Mouse (Mus musculus) limb, embryonic 14.5 days (tissue): ENCODE data around the gene Hoxc11. TPM values are rescaled to one million over a fixed set of nuclear protein-coding genes. Genes with fewer than 3 reads are reported as not detected.

ENCODE experiments used
- ATAC-seq: fragments of 200-750 bp; cut with Nextera tagmentation; 2 replicates; pipeline ENCODE4 v1.8.0; 2017; ENCODE audit warnings: low read depth, moderate number of reproducible peaks, moderate TSS enrichment; ENCODE audit not compliant: low FRiP score
- DNase-seq: peaks from one replicate; pipeline ENCODE4 v3.0.0-alpha.2; 2015; ENCODE audit warnings: low spot score
- H3K27ac ChIP-seq: fragments of 300-500 bp; sonication (generic); replicated peaks from 2 replicates; pipeline ENCODE4 v1.5.1; 2014; ENCODE audit warnings: low read depth, mild to moderate bottlenecking, low read length, moderate library complexity, mixed read lengths
- H3K27me3 ChIP-seq: fragments of 300-500 bp; sonication (generic); 2 replicates; pipeline ENCODE4 v1.6.1; 2014; ENCODE audit warnings: low read length, mixed read lengths; ENCODE audit not compliant: control insufficient read depth, insufficient read depth
- H3K36me3 ChIP-seq: fragments of 300-500 bp; sonication (generic); 2 replicates; pipeline ENCODE4 v1.6.1; 2014; ENCODE audit warnings: mild to moderate bottlenecking, low read length, moderate library complexity, mixed read lengths; ENCODE audit not compliant: control insufficient read depth, insufficient read depth
- H3K4me1 ChIP-seq: fragments of 300-500 bp; sonication (generic); 2 replicates; pipeline ENCODE4 v1.6.1; 2014; ENCODE audit warnings: antibody characterized with exemption, low read length, mixed read lengths; ENCODE audit not compliant: control insufficient read depth, insufficient read depth
- H3K4me2 ChIP-seq: fragments of 300-500 bp; sonication (generic); replicated peaks from 2 replicates; pipeline ENCODE4 v1.6.1; 2014; ENCODE audit warnings: low read depth, mild to moderate bottlenecking, low read length, moderate library complexity; ENCODE audit not compliant: severe bottlenecking
- H3K4me3 ChIP-seq: fragments of 300-500 bp; sonication (generic); replicated peaks from 2 replicates; pipeline ENCODE4 v1.5.1; 2014; ENCODE audit warnings: low read length
- H3K9ac ChIP-seq: fragments of 300-500 bp; sonication (generic); 2 replicates; pipeline ENCODE4 v1.6.1; 2014; ENCODE audit warnings: mild to moderate bottlenecking, low read depth, low read length, moderate library complexity; ENCODE audit not compliant: severe bottlenecking
- H3K9me3 ChIP-seq: fragments of 300-500 bp; sonication (generic); 2 replicates; pipeline ENCODE4 v1.6.1; 2016; ENCODE audit warnings: low read length; ENCODE audit not compliant: control insufficient read depth
- POLR2A ChIP-seq: fragments of 200-500 bp; IDR thresholded peaks from 2 replicates; pipeline ENCODE4 v1.8.0; 2012; ENCODE audit warnings: inconsistent platforms, mild to moderate bottlenecking, moderate library complexity, borderline replicate concordance; ENCODE audit not compliant: insufficient read depth, insufficient read length; ENCODE audit errors: extremely low read depth
- WGBS: fragments of 180-500 bp; shearing (Covaris S2); extraction: QIAGEN DNeasy Blood & Tissue Kit; methylation state at CpG from one replicate; pipeline ENCODE4 v1.1.7; 2014; 5-methylcytosine and 5-hydroxymethylcytosine counted together
- polyA plus RNA-seq, 2 experiments: library from polyadenylated mRNA; depleted of rRNA in 1 of 2; stranded (reverse) in 1 of 2; unstranded in 1 of 2; fragments of >200 nt; fragmentation: Nextera tagmentation in 1 of 2; extraction: Ambion mirVana in 1 of 2; gene quantifications; 2 replicates each; pipeline versions ENCODE4 v1.2.1 to v1.2.3; 2012 to 2014

Hoxc11 gene
- polyA plus RNA-seq, 2 experiments: 1.4 to 7.6 TPM

DNA sequence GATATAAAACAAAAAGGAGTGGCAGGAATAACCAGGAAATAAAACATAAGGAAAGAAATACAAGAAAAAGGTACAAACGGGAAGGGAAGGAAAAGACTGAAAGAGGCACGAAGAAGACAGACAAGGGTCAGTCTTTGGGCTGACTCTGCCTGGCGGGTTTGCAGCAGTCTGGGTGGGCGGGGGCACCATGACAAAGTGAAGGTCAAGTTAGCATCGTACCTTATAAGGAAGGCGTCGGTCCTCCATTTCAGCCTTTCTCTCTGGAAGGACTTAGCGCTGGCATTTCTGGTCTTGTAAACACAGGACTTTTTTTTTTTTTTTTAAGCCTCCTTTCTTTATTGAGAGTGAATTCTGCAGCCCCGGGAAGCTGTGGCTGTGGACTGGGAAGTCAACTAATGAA is 7.0 kb upstream of the Hoxc11 start:
- Histone ChIP-seq H3K9me3 (no peaks in the 10 kb centered on the region), H3K36me3 (no peaks in the 10 kb centered on the region), H3K4me1 (no peaks in the 10 kb centered on the region), H3K4me2 (peak overlapping the region; percentile 8), H3K9ac (no peak overlapping the region), H3K27me3 (peaks cover 90% of the 10 kb centered on the region), H3K4me3 (peak overlapping the region; percentile 13; the same call in 1 of the 2 replicates), H3K27ac (peak overlapping the region; percentile 15; the same call in 1 of the 2 replicates)
- TF ChIP-seq POLR2A: no peak
- no peak for ATAC-seq
- 2% methylated on average over 9 of the region's 9 CpGs for WGBS
- DNase-seq: no peak

DNA sequence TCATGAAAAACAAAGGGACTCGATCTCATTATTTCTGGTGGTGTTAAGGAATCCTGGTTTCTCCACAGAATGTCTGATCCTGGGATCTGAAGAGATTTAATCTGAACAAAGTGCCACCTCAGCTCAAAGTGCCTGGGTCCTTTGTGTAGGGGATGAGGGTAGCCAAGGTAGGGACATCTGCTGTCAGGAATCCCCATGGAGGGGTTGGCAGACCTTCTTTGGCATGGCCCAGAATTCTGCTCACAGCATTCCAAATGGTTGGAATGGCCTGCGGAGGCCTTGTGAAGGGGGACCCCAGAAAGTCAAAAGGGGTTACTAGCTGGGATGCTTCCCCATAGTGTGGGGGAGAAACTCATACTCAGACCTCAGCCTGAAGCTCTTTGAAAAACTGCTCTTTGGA is 5.4 kb upstream of the Hoxc11 start:
- peak overlapping the region; percentile 8; the same call in 1 of the 2 replicates for H3K4me2 ChIP-seq
- 24% methylated on average over 2 of the region's 2 CpGs for WGBS
- H3K4me1 ChIP-seq: no peaks in the 10 kb centered on the region
- no peak overlapping the region for H3K9ac ChIP-seq
- no peak overlapping the region for H3K4me3 ChIP-seq
- no peaks in the 10 kb centered on the region for H3K36me3 ChIP-seq
- DNase-seq: no peak
- ATAC-seq: no peak
- H3K27me3 ChIP-seq: peaks cover 89% of the 10 kb centered on the region
- no peaks in the 10 kb centered on the region for H3K9me3 ChIP-seq
- H3K27ac ChIP-seq: no peak overlapping the region
- TF ChIP-seq POLR2A: no peak

DNA sequence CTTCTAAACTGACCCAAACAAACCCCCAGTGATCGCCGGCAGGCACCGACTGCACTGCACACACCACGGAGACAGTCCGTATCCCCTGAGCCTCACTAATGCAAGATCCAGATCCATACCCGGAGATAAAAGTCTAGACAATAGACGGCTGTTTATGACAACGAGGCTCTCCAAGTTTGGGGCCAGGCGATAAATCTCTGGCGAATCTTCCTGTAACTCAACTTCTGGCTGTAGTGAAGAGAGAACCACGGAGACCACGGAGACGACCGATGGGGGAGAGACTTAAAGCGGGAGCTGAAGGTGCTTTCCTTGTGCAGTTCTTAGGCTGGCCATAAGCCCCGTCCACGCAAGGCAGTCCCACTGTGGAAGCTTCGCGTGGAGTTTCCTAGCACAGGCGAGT is 4.5 kb upstream of the Hoxc11 start:
- no peak for TF ChIP-seq POLR2A
- H3K4me3 ChIP-seq: peak overlapping the region; percentile 13; the same call in 1 of the 2 replicates
- ATAC-seq: no peak
- peaks cover 89% of the 10 kb centered on the region for H3K27me3 ChIP-seq
- H3K4me2 ChIP-seq: peak overlapping the region; percentile 24
- 2% methylated on average over 20 of the region's 20 CpGs for WGBS
- peak overlapping the region; percentile 29; the same call in 1 of the 2 replicates for H3K9ac ChIP-seq
- no peaks in the 10 kb centered on the region for H3K4me1 ChIP-seq
- H3K9me3 ChIP-seq: no peaks in the 10 kb centered on the region
- no peaks in the 10 kb centered on the region for H3K36me3 ChIP-seq
- H3K27ac ChIP-seq: peak overlapping the region; percentile 62; the same call in 1 of the 2 replicates
- no peak for DNase-seq

DNA sequence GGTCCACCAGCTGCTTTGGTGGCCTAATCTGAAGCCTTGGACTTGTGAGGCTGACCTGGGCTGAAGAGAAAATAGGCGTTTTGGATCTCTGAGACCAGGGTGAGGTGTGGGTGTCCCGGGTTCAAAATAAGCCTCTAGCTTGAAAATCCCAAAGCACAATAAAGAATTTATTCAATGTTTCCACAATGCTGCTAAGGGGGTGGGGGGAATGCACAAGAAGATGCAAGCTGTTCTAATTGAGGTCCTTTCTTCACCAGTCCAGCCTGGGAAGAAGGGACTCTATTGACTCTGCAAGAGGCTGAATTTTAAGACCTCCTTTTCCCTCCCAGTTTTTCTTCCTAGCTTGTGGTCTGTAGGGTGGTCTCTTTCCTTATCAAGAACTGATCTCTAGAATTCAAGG is 3.4 kb upstream of the Hoxc11 start:
- H3K4me3 ChIP-seq: no peak overlapping the region
- WGBS: 18% methylated on average over 2 of the region's 2 CpGs
- no peaks in the 10 kb centered on the region for H3K36me3 ChIP-seq
- peak overlapping the region; percentile 24; the same call in 1 of the 2 replicates for H3K4me2 ChIP-seq
- H3K9ac ChIP-seq: no peak overlapping the region
- no peak overlapping the region for H3K27ac ChIP-seq
- no peaks in the 10 kb centered on the region for H3K4me1 ChIP-seq
- TF ChIP-seq POLR2A: no peak
- H3K9me3 ChIP-seq: no peaks in the 10 kb centered on the region
- peaks cover 89% of the 10 kb centered on the region for H3K27me3 ChIP-seq
- DNase-seq (no peak), ATAC-seq (no peak)

DNA sequence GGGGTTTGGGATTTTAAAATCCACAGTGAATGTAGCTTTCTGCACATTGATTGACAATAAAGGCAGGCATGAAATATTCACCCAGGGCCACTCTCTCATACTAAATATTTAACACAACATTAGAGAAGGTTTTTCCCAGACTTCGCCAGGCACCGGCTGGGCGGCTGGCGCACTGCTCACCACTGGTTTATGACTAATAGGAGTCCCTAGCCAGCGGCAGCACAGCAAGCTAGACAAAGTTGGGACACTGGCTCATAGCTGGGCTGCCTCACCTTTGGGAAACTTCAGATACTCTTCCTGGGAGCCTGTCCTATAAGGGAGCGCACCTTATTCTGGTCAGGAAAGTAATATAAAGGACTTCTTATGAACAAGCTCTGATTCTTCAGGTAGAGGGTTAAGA is 666 bp upstream of the Hoxc11 start:
- Histone ChIP-seq H3K4me2 (peak overlapping the region; percentile 39), H3K4me1 (no peaks in the 10 kb centered on the region), H3K9me3 (no peaks in the 10 kb centered on the region), H3K27me3 (peaks cover 90% of the 10 kb centered on the region), H3K4me3 (peak overlapping the region; percentile 44; the same call in 1 of the 2 replicates), H3K27ac (no peak overlapping the region), H3K9ac (peak overlapping the region; percentile 70; the same call in 1 of the 2 replicates), H3K36me3 (no peaks in the 10 kb centered on the region)
- DNase-seq (no peak), ATAC-seq (no peak)
- 11% methylated on average over 6 of the region's 6 CpGs for WGBS
- TF ChIP-seq POLR2A: no peak

DNA sequence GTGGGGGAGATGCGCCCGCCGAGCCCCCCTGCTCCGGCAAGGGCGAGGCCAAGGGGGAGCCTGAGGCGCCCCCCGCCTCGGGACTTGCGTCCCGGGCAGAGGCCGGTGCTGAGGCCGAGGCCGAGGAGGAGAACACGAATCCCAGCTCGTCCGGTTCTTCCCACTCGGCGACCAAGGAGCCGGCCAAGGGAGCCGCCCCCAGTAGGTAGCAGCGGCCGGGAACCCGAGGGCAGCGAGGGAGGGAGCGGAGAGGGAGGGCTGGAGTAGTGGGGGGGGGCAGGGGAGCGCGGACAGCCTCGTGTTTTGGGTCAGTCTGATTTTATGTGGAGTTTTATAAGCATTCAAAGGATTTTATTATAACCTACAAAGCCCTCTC is 768 bp downstream of the Hoxc11 start:
- TF ChIP-seq POLR2A: no peak
- H3K9me3 ChIP-seq: no peaks in the 10 kb centered on the region
- H3K4me2 ChIP-seq: peak overlapping the region; percentile 39
- H3K4me3 ChIP-seq: peak overlapping the region; percentile 44
- H3K36me3 ChIP-seq: no peaks in the 10 kb centered on the region
- 2% methylated on average over 22 of the region's 28 CpGs for WGBS
- peaks cover 6% of the 10 kb centered on the region; the same call in 1 of the 2 replicates for H3K4me1 ChIP-seq
- peak overlapping the region; percentile 70 for H3K9ac ChIP-seq
- peaks cover 85% of the 10 kb centered on the region for H3K27me3 ChIP-seq
- peak overlapping the region; percentile 71 for H3K27ac ChIP-seq
- ATAC-seq (no peak), DNase-seq (no peak)
